Mouse (Mus musculus) midbrain, embryonic 16.5 days (tissue): Measurements from ENCODE around the gene Fermt2. TPM values are rescaled to one million over a fixed set of nuclear protein-coding genes. Genes with fewer than 3 reads are reported as not detected.

Experiments
- ATAC-seq: fragments of 200-750 bp; cut with Nextera tagmentation; 2 replicates; pipeline ENCODE4 v1.8.0; 2017; ENCODE audit warnings: moderate TSS enrichment
- H3K27ac ChIP-seq: fragments of 300-500 bp; sonication (generic); 2 replicates; pipeline ENCODE4 v1.5.1; 2014; ENCODE audit warnings: mild to moderate bottlenecking, low read length, mixed read lengths
- H3K27me3 ChIP-seq: fragments of 300-500 bp; sonication (generic); 2 replicates; pipeline ENCODE4 v1.6.1; 2014; ENCODE audit warnings: low read depth, low read length, mixed read lengths; ENCODE audit not compliant: control insufficient read depth, insufficient read depth
- H3K36me3 ChIP-seq: fragments of 300-500 bp; sonication (generic); 2 replicates; pipeline ENCODE4 v1.6.1; 2014; ENCODE audit warnings: mild to moderate bottlenecking, low read length, moderate library complexity, mixed read lengths; ENCODE audit not compliant: control insufficient read depth, insufficient read depth
- H3K4me1 ChIP-seq: fragments of 300-500 bp; sonication (generic); 2 replicates; pipeline ENCODE4 v1.6.1; 2014; ENCODE audit warnings: mild to moderate bottlenecking, low read length, mixed read lengths; ENCODE audit not compliant: control insufficient read depth, insufficient read depth
- H3K4me2 ChIP-seq: fragments of 300-500 bp; sonication (generic); 2 replicates; pipeline ENCODE4 v1.6.1; 2014; ENCODE audit warnings: mild to moderate bottlenecking, low read length, mixed read lengths
- H3K4me3 ChIP-seq: fragments of 300-500 bp; sonication (generic); 2 replicates; pipeline ENCODE4 v1.5.1; 2014; ENCODE audit warnings: low read depth, mild to moderate bottlenecking, low read length, moderate library complexity, mixed read lengths
- H3K9ac ChIP-seq: fragments of 300-500 bp; sonication (generic); 2 replicates; pipeline ENCODE4 v1.6.1; 2014; ENCODE audit warnings: low read depth, low read length, mixed read lengths
- H3K9me3 ChIP-seq: fragments of 300-500 bp; sonication (generic); replicated peaks from 2 replicates; pipeline ENCODE4 v1.6.1; 2014; ENCODE audit warnings: mild to moderate bottlenecking, low read length, mixed read lengths; ENCODE audit not compliant: control insufficient read depth, poor library complexity, severe bottlenecking
- WGBS: fragments of 180-500 bp; shearing (Covaris S2); extraction: QIAGEN DNeasy Blood & Tissue Kit; methylation state at CpG from one replicate; pipeline ENCODE4 v1.1.7; 2014; 5-methylcytosine and 5-hydroxymethylcytosine counted together
- polyA plus RNA-seq: library from polyadenylated mRNA; unstranded; fragments of >200 nt; fragmentation: Nextera tagmentation; extraction: Ambion mirVana; gene quantifications from 2 replicates; pipeline ENCODE4 v1.2.1, GENCODE M21; 2015

Fermt2 gene
- polyA plus RNA-seq, 1 experiment from 2014 or later: 66.4 TPM

GRCm38 (mm10) chr14:45552431-45552830 is 22.5 kb upstream of the Fermt2 start:
- WGBS: 83% methylated on average over 4 of the region's 4 CpGs
- Histone ChIP-seq H3K27me3 (no peaks in the 10 kb centered on the region), H3K4me1 (no peaks in the 10 kb centered on the region), H3K9ac (no peak overlapping the region), H3K4me3 (no peak overlapping the region), H3K36me3 (no peaks in the 10 kb centered on the region), H3K27ac (no peak overlapping the region), H3K4me2 (no peak overlapping the region), H3K9me3 (no peaks in the 10 kb centered on the region; the same call in 1 of the 2 replicates)
- no peak for ATAC-seq

GRCm38 (mm10) chr14:45551121-45551768 is 21.3 kb upstream of the Fermt2 start:
- H3K4me3 ChIP-seq: no peak overlapping the region
- no peak overlapping the region for H3K27ac ChIP-seq
- H3K36me3 ChIP-seq: no peaks in the 10 kb centered on the region
- no peaks in the 10 kb centered on the region for H3K27me3 ChIP-seq
- H3K4me2 ChIP-seq: peak overlapping the region; percentile 3; the same call in 1 of the 2 replicates
- peak; percentile 86 for ATAC-seq
- WGBS: 53% methylated on average over 17 of the region's 17 CpGs
- no peaks in the 10 kb centered on the region for H3K4me1 ChIP-seq
- no peak overlapping the region for H3K9ac ChIP-seq
- H3K9me3 ChIP-seq: no peaks in the 10 kb centered on the region; the same call in 1 of the 2 replicates

DNA sequence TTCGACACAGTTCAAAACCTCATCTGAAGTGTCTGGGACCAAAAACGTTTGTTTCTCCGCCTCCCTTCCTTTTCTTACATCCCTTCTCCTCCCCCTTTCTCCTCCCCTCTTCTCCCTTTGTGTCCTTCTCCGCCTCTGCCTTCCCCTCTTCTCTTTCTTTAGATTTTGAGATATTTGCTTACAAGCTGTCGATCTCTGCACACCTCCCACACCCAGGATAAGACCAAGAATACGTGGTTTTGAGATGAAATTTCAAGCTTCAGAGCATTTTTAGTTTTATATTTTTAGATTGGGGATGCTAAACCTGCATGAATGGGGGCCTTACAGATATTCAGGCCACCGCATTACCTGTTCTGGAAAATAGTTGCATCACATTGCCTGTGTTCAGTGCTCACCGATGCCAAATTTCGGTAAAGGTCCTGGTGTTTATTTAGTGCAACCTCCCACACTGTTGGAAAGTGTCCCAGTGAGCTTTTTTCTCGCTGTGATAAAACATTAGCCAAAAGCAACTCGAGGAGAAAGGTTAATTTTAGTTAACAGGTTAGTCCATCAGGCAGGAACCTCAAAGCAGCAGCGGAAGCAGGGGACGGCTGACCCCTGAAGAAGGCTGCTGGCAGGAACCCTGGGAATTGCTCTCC is 20.2 kb upstream of the Fermt2 start:
- Histone ChIP-seq H3K4me1 (no peaks in the 10 kb centered on the region), H3K27ac (no peak overlapping the region), H3K4me3 (no peak overlapping the region), H3K27me3 (no peaks in the 10 kb centered on the region), H3K9me3 (no peaks in the 10 kb centered on the region), H3K36me3 (no peaks in the 10 kb centered on the region), H3K4me2 (no peak overlapping the region), H3K9ac (no peak overlapping the region)
- 77% methylated on average over 13 of the region's 13 CpGs for WGBS
- no peak for ATAC-seq

GRCm38 (mm10) chr14:45548118-45548517 is 18.2 kb upstream of the Fermt2 start:
- H3K36me3 ChIP-seq: no peaks in the 10 kb centered on the region
- WGBS: 79% methylated on average over 3 of the region's 3 CpGs
- H3K4me2 ChIP-seq: no peak overlapping the region
- H3K9ac ChIP-seq: no peak overlapping the region
- ATAC-seq: no peak
- no peaks in the 10 kb centered on the region for H3K27me3 ChIP-seq
- H3K4me3 ChIP-seq: no peak overlapping the region
- no peaks in the 10 kb centered on the region for H3K9me3 ChIP-seq
- no peaks in the 10 kb centered on the region for H3K4me1 ChIP-seq
- H3K27ac ChIP-seq: no peak overlapping the region

- Histone ChIP-seq H3K4me3 (no peak overlapping the region), H3K27me3 (no peaks in the 10 kb centered on the region), H3K9ac (no peak overlapping the region), H3K4me2 (no peak overlapping the region), H3K36me3 (no peaks in the 10 kb centered on the region), H3K27ac (no peak overlapping the region), H3K4me1 (no peaks in the 10 kb centered on the region), H3K9me3 (no peaks in the 10 kb centered on the region)
- 91% methylated on average over 7 of the region's 7 CpGs for WGBS
- ATAC-seq: no peak
Observed at GRCm38 (mm10) chr14:45544905-45545304, 15.0 kb upstream of the Fermt2 start.

- no peak for ATAC-seq
- H3K36me3 ChIP-seq: no peaks in the 10 kb centered on the region
- no peak overlapping the region for H3K4me2 ChIP-seq
- H3K9me3 ChIP-seq: no peaks in the 10 kb centered on the region
- WGBS: 74% methylated on average over 5 of the region's 6 CpGs
- no peaks in the 10 kb centered on the region for H3K27me3 ChIP-seq
- no peak overlapping the region for H3K4me3 ChIP-seq
- H3K4me1 ChIP-seq: no peaks in the 10 kb centered on the region
- H3K9ac ChIP-seq: no peak overlapping the region
- no peak overlapping the region for H3K27ac ChIP-seq
Observed at GRCm38 (mm10) chr14:45544026-45544425, 14.1 kb upstream of the Fermt2 start.

DNA sequence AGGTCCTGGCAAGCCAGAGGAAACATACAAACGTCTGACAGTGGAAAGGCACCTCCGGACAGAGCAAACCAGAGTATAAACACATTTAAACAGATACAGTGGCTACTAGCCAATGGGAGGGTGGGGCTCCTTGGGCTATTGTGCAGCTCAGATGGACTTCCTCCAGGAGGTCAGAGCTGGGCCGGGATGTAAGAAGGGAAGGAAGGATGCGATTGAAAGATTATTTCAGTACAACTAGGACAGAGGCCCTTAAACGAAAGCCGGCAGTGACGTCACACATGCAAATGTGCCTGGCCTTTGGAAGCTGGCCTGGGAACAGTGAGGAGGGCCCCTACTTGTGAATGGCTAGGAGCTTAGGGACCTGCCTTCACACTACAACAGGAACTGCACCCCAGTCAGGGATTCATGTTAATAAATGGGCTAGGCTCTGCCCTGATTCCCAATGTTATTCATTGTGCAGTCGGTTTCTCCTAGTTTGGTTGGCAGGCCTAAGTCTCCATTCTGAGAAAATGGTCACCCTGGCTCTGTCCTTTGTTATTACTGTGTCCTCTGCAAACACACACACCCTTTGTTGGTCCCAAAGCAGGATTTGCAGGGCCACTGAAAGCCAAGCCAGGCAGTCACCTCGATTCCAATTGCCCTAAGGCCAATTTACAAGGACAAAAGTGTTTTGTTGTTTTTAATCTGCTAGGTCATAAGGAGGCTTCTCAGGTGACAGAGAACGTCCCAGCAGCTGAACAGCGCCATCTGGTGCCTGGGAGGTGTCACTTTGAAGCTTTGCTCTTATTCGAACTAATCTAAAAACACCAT is 9.9 kb upstream of the Fermt2 start:
- peak overlapping the region; percentile 2; the same call in 1 of the 2 replicates for H3K27ac ChIP-seq
- 30% methylated on average over 12 of the region's 12 CpGs for WGBS
- H3K4me3 ChIP-seq: no peak overlapping the region
- no peak overlapping the region for H3K9ac ChIP-seq
- no peaks in the 10 kb centered on the region for H3K9me3 ChIP-seq
- no peaks in the 10 kb centered on the region for H3K27me3 ChIP-seq
- no peaks in the 10 kb centered on the region for H3K4me1 ChIP-seq
- H3K4me2 ChIP-seq: no peak overlapping the region
- ATAC-seq: peak; percentile 68
- H3K36me3 ChIP-seq: no peaks in the 10 kb centered on the region

DNA sequence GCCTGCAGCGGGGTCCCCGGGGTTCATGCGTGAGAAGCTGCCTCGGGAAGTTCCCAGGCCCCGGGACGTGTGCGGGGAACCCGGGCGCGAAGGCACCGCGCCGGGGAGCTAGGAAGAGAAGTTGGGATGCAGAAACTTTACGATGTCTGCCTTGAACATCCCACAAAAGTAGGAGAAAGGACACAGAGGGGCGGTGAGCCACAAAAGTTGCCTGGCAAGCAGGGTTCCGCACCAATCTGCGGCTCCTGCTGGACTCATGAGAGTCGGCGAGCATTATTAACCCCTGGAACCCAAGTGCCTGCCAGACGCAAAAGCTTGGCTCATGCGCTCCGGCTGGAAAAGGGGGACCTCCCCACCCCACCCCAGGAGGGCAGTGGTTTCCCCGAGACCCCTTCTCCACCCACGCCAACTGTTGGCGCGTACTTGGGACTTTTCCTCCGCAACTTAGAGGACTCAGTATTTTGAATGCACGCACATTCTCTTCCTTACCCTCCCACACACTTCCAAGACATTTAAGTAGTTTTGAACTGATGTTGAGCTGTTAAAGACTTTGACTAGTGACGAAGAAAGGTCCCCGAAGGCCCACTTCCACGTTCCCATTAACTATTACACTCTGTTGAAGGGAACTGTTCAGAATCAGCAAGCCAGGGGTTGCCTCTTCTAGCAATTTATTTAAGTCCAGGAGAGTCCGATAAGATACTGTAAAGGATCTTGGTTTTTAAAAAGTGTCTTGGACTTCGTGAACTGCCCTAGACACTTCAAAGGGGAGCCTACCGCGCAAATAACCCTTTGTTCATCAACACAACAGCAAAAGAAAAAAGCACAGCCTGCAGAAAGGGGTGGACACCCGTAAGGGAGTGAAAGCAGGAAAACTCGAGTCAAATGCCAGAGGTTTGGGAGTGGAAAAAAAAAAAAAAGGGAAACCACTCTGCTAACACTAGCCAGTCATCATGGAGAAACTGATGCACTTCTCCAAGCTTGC is 737 bp upstream of the Fermt2 start:
- Histone ChIP-seq H3K9me3 (no peaks in the 10 kb centered on the region), H3K4me1 (peaks cover 23% of the 10 kb centered on the region), H3K27me3 (no peaks in the 10 kb centered on the region), H3K4me3 (peak overlapping the region; percentile 88), H3K36me3 (no peaks in the 10 kb centered on the region), H3K4me2 (peak overlapping the region; percentile 66), H3K9ac (peak overlapping the region; percentile 85), H3K27ac (peak overlapping the region; percentile 91)
- peak; percentile 39 for ATAC-seq
- WGBS: under 1% methylated on average over 37 of the region's 37 CpGs
